Mouse (Mus musculus) hematopoietic stem cell, adult 5-6 weeks (primary cell): ENCODE measurements around the gene Pdzrn3. TPM values are rescaled to one million over a fixed set of nuclear protein-coding genes. Genes with fewer than 3 reads are reported as not detected.

Experiments used
- ATAC-seq, 2 experiments: fragments of 125-278 bp in 1 of 2; replicated peaks in 1 of 2; 2 replicates each; pipeline ENCODE4 v1.8.0; 2016 to 2017; ENCODE audit warnings: inconsistent platforms in 2 of 2, mild to moderate bottlenecking in 2 of 2, moderate number of reproducible peaks in 2 of 2, low read depth in 1 of 2, moderate TSS enrichment in 1 of 2; ENCODE audit not compliant: low FRiP score in 2 of 2, poor library complexity in 2 of 2, severe bottlenecking in 2 of 2, insufficient read depth in 1 of 2, low TSS enrichment in 1 of 2
- total RNA-seq: library from RNA; stranded (forward); fragments of 172-1452, 232-1000 nt; gene quantifications from 2 replicates; pipeline ENCODE4 v1.2.3, GENCODE M21; 2017

The Pdzrn3 gene
- total RNA-seq, 1 experiment from 2014 or later, result not detected

GRCm38 (mm10) chr6:101211361-101211841 is 166.3 kb downstream of the Pdzrn3 start:
- peak in 1 of 2 experiments; percentile 46; a peak in 1 of 4 replicates for ATAC-seq

- no peak for ATAC-seq
Measured at GRCm38 (mm10) chr6:101198943-101199298, 178.8 kb downstream of the Pdzrn3 start.

GRCm38 (mm10) chr6:101198284-101198942 is 179.3 kb downstream of the Pdzrn3 start:
- no peak for ATAC-seq

GRCm38 (mm10) chr6:101197642-101198041 is 180.1 kb downstream of the Pdzrn3 start:
- peak; percentile 65 to 78; a peak in 2 of 4 replicates for ATAC-seq

GRCm38 (mm10) chr6:101195891-101196290 is 181.8 kb downstream of the Pdzrn3 start:
- ATAC-seq, result no peak

GRCm38 (mm10) chr6:101194386-101194925 is 183.2 kb downstream of the Pdzrn3 start:
- no peak for ATAC-seq

GRCm38 (mm10) chr6:101191576-101191975 is 186.1 kb downstream of the Pdzrn3 start:
- no peak for ATAC-seq

GRCm38 (mm10) chr6:101187322-101187721 is 190.4 kb downstream of the Pdzrn3 start:
- 0 out of 4 replicates have a peak, but pooled peaks of 1 of the 2 experiments have one; percentile 9 for ATAC-seq

GRCm38 (mm10) chr6:101186887-101187286 is 190.8 kb downstream of the Pdzrn3 start:
- ATAC-seq, result peak; percentile 81 to 96

- ATAC-seq, result no peak
Measured at GRCm38 (mm10) chr6:101184103-101184785, 193.5 kb downstream of the Pdzrn3 start.

- ATAC-seq, result no peak
Measured at GRCm38 (mm10) chr6:101170699-101171098, 207.0 kb downstream of the Pdzrn3 start.

- ATAC-seq, result no peak
Measured at GRCm38 (mm10) chr6:101153511-101153921, 224.2 kb downstream of the Pdzrn3 start.

GRCm38 (mm10) chr6:101135368-101135767 is 242.3 kb downstream of the Pdzrn3 start:
- ATAC-seq, result no peak

GRCm38 (mm10) chr6:101125396-101125795 is 252.3 kb downstream of the Pdzrn3 start:
- ATAC-seq, result no peak

GRCm38 (mm10) chr6:101108951-101109350 is 268.7 kb downstream of the Pdzrn3 start:
- no peak for ATAC-seq

GRCm38 (mm10) chr6:101103506-101103905 is 274.2 kb downstream of the Pdzrn3 start:
- ATAC-seq, result no peak

GRCm38 (mm10) chr6:101101709-101102654 is 275.7 kb downstream of the Pdzrn3 start:
- ATAC-seq, result no peak
